Mouse (Mus musculus) cortical plate, adult 2 months (tissue): Measurements from ENCODE around the gene Sipa1l2. TPM values are rescaled to one million over a fixed set of nuclear protein-coding genes. Genes with fewer than 3 reads are reported as not detected.

ENCODE experiments used
- H3K27ac ChIP-seq: fragments of 200-500 bp; 2 replicates; pipeline ENCODE4 v1.5.1; 2012; ENCODE audit warnings: low read length, control low read depth, inconsistent platforms; ENCODE audit not compliant: insufficient read depth
- H3K4me1 ChIP-seq: fragments of 200-500 bp; 2 replicates; pipeline ENCODE4 v1.6.1; 2011; ENCODE audit warnings: low read length; ENCODE audit not compliant: control insufficient read depth, insufficient read depth
- H3K4me3 ChIP-seq: fragments of 200-500 bp; 2 replicates; pipeline ENCODE4 v1.5.1; 2011; ENCODE audit warnings: mild to moderate bottlenecking, low read length, control low read depth; ENCODE audit not compliant: insufficient read depth
- CTCF ChIP-seq: fragments of 200-500 bp; IDR thresholded peaks from 2 replicates; pipeline ENCODE4 v1.5.1; 2011; ENCODE audit warnings: mild to moderate bottlenecking, control low read depth, low read length; ENCODE audit not compliant: insufficient read depth; ENCODE audit errors: extremely low read depth
- POLR2A ChIP-seq: fragments of 200-500 bp; IDR thresholded peaks from 2 replicates; pipeline ENCODE4 v1.6.1; 2011; ENCODE audit warnings: mild to moderate bottlenecking, low read length, control low read depth; ENCODE audit not compliant: insufficient read depth; ENCODE audit errors: extremely low read depth
- polyA plus RNA-seq: library from polyadenylated mRNA; depleted of rRNA; stranded (reverse); fragments of >200 nt; gene quantifications from 2 replicates; pipeline ENCODE4 v1.2.3, GENCODE M21; 2012

The Sipa1l2 gene
- polyA plus RNA-seq, 1 experiment: 22.7 TPM

- H3K27ac ChIP-seq: no peak overlapping the region
- TF ChIP-seq CTCF (no peak), POLR2A (no peak)
- H3K4me3 ChIP-seq: no peak overlapping the region
- peaks cover 8% of the 10 kb centered on the region for H3K4me1 ChIP-seq
These were observed 177.9 kb downstream of the Sipa1l2 start for GRCm38 (mm10) chr8:125391685-125392084.

DNA sequence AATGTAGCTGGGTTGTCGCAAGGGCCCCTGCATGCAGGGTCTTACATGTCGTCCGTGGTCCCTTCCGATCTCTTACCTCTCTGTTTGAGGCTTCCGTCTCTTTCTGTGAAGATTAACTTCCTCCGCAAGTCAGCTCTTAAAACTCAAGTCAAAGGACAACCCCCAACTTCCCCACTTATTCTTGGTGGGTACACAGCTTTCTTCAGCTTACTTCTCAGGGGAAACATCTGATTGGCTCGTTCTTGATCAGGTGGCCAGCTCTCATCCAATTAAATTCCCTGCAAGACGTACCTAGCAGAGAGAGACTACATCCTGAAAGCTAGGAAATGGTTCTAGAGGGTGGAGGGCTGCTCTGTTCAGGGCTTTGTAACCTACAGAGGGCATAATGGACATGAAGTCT is 178.3 kb downstream of the Sipa1l2 start:
- Histone ChIP-seq H3K27ac (no peak overlapping the region), H3K4me3 (no peak overlapping the region), H3K4me1 (peaks cover 8% of the 10 kb centered on the region)
- TF ChIP-seq CTCF (no peak), POLR2A (no peak)

- TF ChIP-seq CTCF (no peak), POLR2A (no peak)
- Histone ChIP-seq H3K4me3 (no peak overlapping the region), H3K27ac (no peak overlapping the region), H3K4me1 (peaks cover 11% of the 10 kb centered on the region)
These were observed 179.1 kb downstream of the Sipa1l2 start for GRCm38 (mm10) chr8:125390506-125390895.

- Histone ChIP-seq H3K4me1 (peaks cover 14% of the 10 kb centered on the region), H3K4me3 (no peak overlapping the region)
- TF ChIP-seq CTCF: no peak
- TF ChIP-seq POLR2A: no peak
These were observed 179.7 kb downstream of the Sipa1l2 start for GRCm38 (mm10) chr8:125389756-125390505.

DNA sequence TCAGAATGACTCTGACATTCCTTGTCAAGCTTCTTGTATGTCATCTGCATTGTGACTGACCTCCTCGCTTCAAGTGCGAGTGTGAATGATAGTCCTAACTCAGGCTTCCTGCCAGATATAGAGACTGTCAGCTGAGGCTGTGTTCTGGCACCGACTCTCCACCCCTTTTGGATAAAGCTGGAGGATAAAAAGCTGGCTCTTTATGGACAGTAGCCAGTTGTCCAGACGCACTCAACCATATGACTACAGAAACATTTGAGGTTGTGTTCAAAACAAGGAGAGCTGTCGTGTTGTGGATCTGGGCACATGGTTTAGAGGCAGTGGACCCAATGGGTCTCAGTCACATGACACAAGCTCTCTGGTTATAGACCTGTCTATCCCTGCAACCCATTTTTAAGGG is 180.3 kb downstream of the Sipa1l2 start:
- H3K4me1 ChIP-seq: peaks cover 14% of the 10 kb centered on the region
- TF ChIP-seq POLR2A: no peak
- TF ChIP-seq CTCF: no peak
- no peak overlapping the region for H3K4me3 ChIP-seq
- H3K27ac ChIP-seq: no peak overlapping the region

More at GRCm38 (mm10) chr8:125389756-125390505, 179.7 kb downstream of the Sipa1l2 start:
- no peak overlapping the region for H3K27ac ChIP-seq

GRCm38 (mm10) chr8:125388404-125389180 is 181.0 kb downstream of the Sipa1l2 start:
- no peak overlapping the region for H3K27ac ChIP-seq
- H3K4me1 ChIP-seq: peaks cover 14% of the 10 kb centered on the region
- H3K4me3 ChIP-seq: no peak overlapping the region
- TF ChIP-seq POLR2A (no peak), CTCF (no peak)

GRCm38 (mm10) chr8:125385519-125386150 is 184.0 kb downstream of the Sipa1l2 start:
- peaks cover 13% of the 10 kb centered on the region for H3K4me1 ChIP-seq
- TF ChIP-seq CTCF (no peak), POLR2A (peak; percentile 21; the same call in 1 of the 2 replicates)
- H3K27ac ChIP-seq: no peak overlapping the region
- H3K4me3 ChIP-seq: no peak overlapping the region

- Histone ChIP-seq H3K27ac (no peak overlapping the region), H3K4me1 (peaks cover 8% of the 10 kb centered on the region), H3K4me3 (no peak overlapping the region)
- TF ChIP-seq POLR2A (no peak), CTCF (no peak)
These were observed 184.9 kb downstream of the Sipa1l2 start for GRCm38 (mm10) chr8:125384551-125385183.

GRCm38 (mm10) chr8:125381674-125382073 is 187.9 kb downstream of the Sipa1l2 start:
- Histone ChIP-seq H3K4me3 (no peak overlapping the region), H3K4me1 (peaks cover 6% of the 10 kb centered on the region), H3K27ac (no peak overlapping the region)
- TF ChIP-seq POLR2A: no peak
- no peak for TF ChIP-seq CTCF

GRCm38 (mm10) chr8:125379939-125380338 is 189.7 kb downstream of the Sipa1l2 start:
- no peak overlapping the region for H3K27ac ChIP-seq
- H3K4me3 ChIP-seq: no peak overlapping the region
- TF ChIP-seq CTCF: no peak
- no peaks in the 10 kb centered on the region for H3K4me1 ChIP-seq
